Mouse (Mus musculus) liver, adult 2 months (tissue): ENCODE results near the gene Cdc16.

Experiments used
- CTCF ChIP-seq: fragments of 200-500 bp; IDR thresholded peaks from 2 replicates; pipeline ENCODE4 v1.5.1; 2011; ENCODE audit warnings: low read depth, low read length, control low read depth
- POLR2A ChIP-seq: fragments of 200-500 bp; IDR thresholded peaks from 2 replicates; pipeline ENCODE4 v1.6.1; 2011; ENCODE audit warnings: low read length, control low read depth; ENCODE audit not compliant: insufficient read depth; ENCODE audit errors: extremely low read depth

- TF ChIP-seq CTCF: no peak
- TF ChIP-seq POLR2A: no peak
Measured at GRCm38 (mm10) chr8:13740323-13740770, 17.1 kb upstream of the Cdc16 start.
